Mouse (Mus musculus): ENCODE data around the gene Dennd6b. TPM values are rescaled to one million over a fixed set of nuclear protein-coding genes. Genes with fewer than 3 reads are reported as not detected.

The Dennd6b gene
- total and polyA plus RNA-seq, 3 experiments, result 4.1 to 9.1 (median 9.0) TPM

- DNase-seq (ENCODE audit: extremely low read depth), result no peak
- H3K27me3 ChIP-seq (replicated peaks), result peaks cover 1% of the 10 kb centered on the region
- H3K27ac ChIP-seq (ENCODE audit: insufficient read depth, low read depth), result no peak overlapping the region
- TF ChIP-seq MXI1 (IDR thresholded peaks at IDR 0.05; ENCODE audit: low read depth, low read length), result no peak
- H3K79me2 ChIP-seq (replicated peaks; ENCODE audit: control insufficient read depth, extremely low read depth, insufficient read depth, poor library complexity, severe bottlenecking), result 0 out of 2 replicates have a peak, but pooled peaks cover 3% of the 10 kb centered on the region
- H3K9ac ChIP-seq (ENCODE audit: insufficient read depth, low read depth), result no peak overlapping the region
- H3K4me3 ChIP-seq (replicated peaks in 1 of 3; ENCODE audit: low read depth in 2 of 3, low read length in 2 of 3, poor library complexity in 1 of 3), result no peak overlapping the region
- peaks cover 0 to 5% of the 10 kb centered on the region in 2 experiments for H3K36me3 ChIP-seq (replicated peaks in 1 of 2; ENCODE audit: control insufficient read depth in 1 of 2, insufficient read depth in 1 of 2, low read length in 1 of 2)
- dilution Hi-C loops (cut with MboI; ENCODE audit: extremely low pct_ligation_motif_present, extremely low pct_unique_long_range_greater_than_20kb, low sequenced_read_pairs), result no loop called here
- in situ Hi-C loops (cut with MboI; ENCODE audit: low pct_ligation_motif_present, low pct_unique_long_range_greater_than_20kb, low sequenced_read_pairs), result no loop called here
- peaks cover 29 to 72% of the 10 kb centered on the region in 2 experiments for H3K4me1 ChIP-seq (ENCODE audit: control insufficient read depth in 1 of 2, insufficient read depth in 2 of 2)
- H3K4me2 ChIP-seq (ENCODE audit: insufficient read depth, low read depth, poor library complexity, severe bottlenecking), result no peak overlapping the region
- peaks cover 4% of the 10 kb centered on the region for H3K9me3 ChIP-seq (replicated peaks; ENCODE audit: low read length)
Measured at GRCm38 (mm10) chr15:89175411-89176155, 20.7 kb downstream of the Dennd6b start.

GRCm38 (mm10) chr15:89174889-89175339 lies 21.4 kb downstream of the Dennd6b start:
- Histone ChIP-seq H3K9ac (ENCODE audit: insufficient read depth, low read depth) (no peak overlapping the region), H3K9me3 (replicated peaks; ENCODE audit: low read length) (no peaks in the 10 kb centered on the region), H3K4me1 (ENCODE audit: control insufficient read depth in 1 of 2, insufficient read depth in 2 of 2) (peaks cover 29 to 78% of the 10 kb centered on the region in 2 experiments), H3K79me2 (replicated peaks; ENCODE audit: control insufficient read depth, extremely low read depth, insufficient read depth, poor library complexity, severe bottlenecking) (0 out of 2 replicates have a peak, but pooled peaks cover 3% of the 10 kb centered on the region), H3K27ac (ENCODE audit: insufficient read depth, low read depth) (no peak overlapping the region), H3K27me3 (replicated peaks) (peaks cover 1% of the 10 kb centered on the region), H3K4me2 (ENCODE audit: insufficient read depth, low read depth, poor library complexity, severe bottlenecking) (no peak overlapping the region), H3K36me3 (replicated peaks in 1 of 2; ENCODE audit: control insufficient read depth in 1 of 2, insufficient read depth in 1 of 2, low read length in 1 of 2) (peaks cover 0 to 2% of the 10 kb centered on the region in 2 experiments), H3K4me3 (replicated peaks in 1 of 3; ENCODE audit: low read depth in 2 of 3, low read length in 2 of 3, poor library complexity in 1 of 3) (no peak overlapping the region)
- in situ Hi-C loops (cut with MboI; ENCODE audit: low pct_ligation_motif_present, low pct_unique_long_range_greater_than_20kb, low sequenced_read_pairs) (loop anchor here (5.0 kb wide), 1 partner anchor 32 kb away; no protein-coding TSS in a partner anchor), dilution Hi-C loops (cut with MboI; ENCODE audit: extremely low pct_ligation_motif_present, extremely low pct_unique_long_range_greater_than_20kb, low sequenced_read_pairs) (no loop called here)
- no peak for TF ChIP-seq CTCF (conservative IDR thresholded peaks at IDR 0.05 in 1 of 2, IDR thresholded peaks at IDR 0.05 in 1 of 2; ENCODE audit: low read depth in 2 of 2, low read length in 2 of 2)
- TF ChIP-seq PAX5 (IDR thresholded peaks at IDR 0.05; ENCODE audit: low read length), result no peak
- TF ChIP-seq ZC3H11A (IDR thresholded peaks at IDR 0.05; ENCODE audit: low read depth, low read length), result no peak
- TF ChIP-seq ELF1 (IDR thresholded peaks at IDR 0.05; ENCODE audit: low read depth, low read length), result no peak
- TF ChIP-seq HCFC1 (IDR thresholded peaks at IDR 0.05; ENCODE audit: low read depth, low read length), result no peak
- TF ChIP-seq E2F4 (IDR thresholded peaks at IDR 0.05; ENCODE audit: insufficient replicate concordance, low read depth, low read length), result no peak
- TF ChIP-seq IRF4 (IDR thresholded peaks at IDR 0.05; ENCODE audit: low read depth, low read length), result no peak
- TF ChIP-seq NRF1 (IDR thresholded peaks at IDR 0.05; ENCODE audit: low read depth, low read length), result no peak
- no peak for TF ChIP-seq POLR2A (IDR thresholded peaks at IDR 0.05; ENCODE audit: low read depth, low read length)
- TF ChIP-seq CHD2 (IDR thresholded peaks at IDR 0.05; ENCODE audit: low read length), result no peak
- DNase-seq (ENCODE audit: extremely low read depth), result no peak

GRCm38 (mm10) chr15:89173906-89174214 lies 22.4 kb downstream of the Dennd6b start:
- no peak for DNase-seq (ENCODE audit: extremely low read depth)
- in situ Hi-C loops (cut with MboI; ENCODE audit: low pct_ligation_motif_present, low pct_unique_long_range_greater_than_20kb, low sequenced_read_pairs), result loop anchor here (5.0 kb wide), 1 partner anchor 33 kb away; no protein-coding TSS in a partner anchor
- H3K27ac ChIP-seq (ENCODE audit: insufficient read depth, low read depth), result no peak overlapping the region

More at GRCm38 (mm10) chr15:89173906-89174214, 22.4 kb downstream of the Dennd6b start:
- Histone ChIP-seq H3K4me1 (ENCODE audit: control insufficient read depth in 1 of 2, insufficient read depth in 2 of 2) (peaks cover 29 to 74% of the 10 kb centered on the region in 2 experiments), H3K4me2 (ENCODE audit: insufficient read depth, low read depth, poor library complexity, severe bottlenecking) (peak overlapping the region; percentile 64), H3K27me3 (replicated peaks) (peaks cover 1% of the 10 kb centered on the region), H3K9ac (ENCODE audit: insufficient read depth, low read depth) (no peak overlapping the region), H3K4me3 (replicated peaks in 1 of 3; ENCODE audit: low read depth in 2 of 3, low read length in 2 of 3, poor library complexity in 1 of 3) (peak overlapping the region; percentile 51 to 69 (median 54)), H3K79me2 (replicated peaks; ENCODE audit: control insufficient read depth, extremely low read depth, insufficient read depth, poor library complexity, severe bottlenecking) (no peaks in the 10 kb centered on the region), H3K36me3 (replicated peaks in 1 of 2; ENCODE audit: control insufficient read depth in 1 of 2, insufficient read depth in 1 of 2, low read length in 1 of 2) (peaks cover 2 to 4% of the 10 kb centered on the region in 2 experiments), H3K9me3 (replicated peaks; ENCODE audit: low read length) (no peaks in the 10 kb centered on the region)
- TF ChIP-seq POLR2AphosphoS2 (IDR thresholded peaks at IDR 0.05; ENCODE audit: low read depth, low read length) (no peak), POLR2A (IDR thresholded peaks at IDR 0.05; ENCODE audit: low read depth, low read length) (peak; percentile 51; the same call in 1 of the 2 replicates)
- dilution Hi-C loops (cut with MboI; ENCODE audit: extremely low pct_ligation_motif_present, extremely low pct_unique_long_range_greater_than_20kb, low sequenced_read_pairs), result no loop called here

All from CH12.LX (cell line).